Mouse (Mus musculus): ENCODE results near the gene Cacna1s. TPM values are rescaled to one million over a fixed set of nuclear protein-coding genes. Genes with fewer than 3 reads are reported as not detected.
A peak's percentile ranks its signal among the peaks of the same experiment; 100 is the strongest.

The Cacna1s gene
- total RNA-seq, 2 experiments from 2014 or later: 1.3 to 1.8 TPM

DNA sequence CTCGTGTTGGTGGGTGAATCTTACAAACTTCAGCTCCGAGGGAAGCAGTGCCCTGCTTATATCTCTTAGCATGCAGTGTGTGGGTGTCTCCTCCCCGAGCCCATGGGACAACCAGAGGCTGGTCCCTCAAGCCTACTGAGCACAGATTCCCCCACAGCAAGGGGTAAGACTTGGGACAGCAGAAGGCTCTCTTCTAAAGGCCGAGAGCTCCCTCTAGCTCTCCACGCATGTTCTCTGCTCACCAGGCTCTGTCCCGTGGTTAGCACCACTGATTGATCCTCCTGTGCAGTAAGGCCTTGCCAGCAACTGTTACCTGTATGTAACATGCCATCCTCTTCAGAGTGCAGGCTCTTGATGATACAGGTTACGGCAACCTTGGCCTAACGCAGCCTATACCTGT, 115.1 kb downstream of the Cacna1s start:
- intact Hi-C loops (cut with DNase I): loop anchor here (1.0 to 2.0 kb wide), 2 partner anchors 51 to 120 kb away; no protein-coding TSS in a partner anchor
- Histone ChIP-seq H3K4me3 (no peak overlapping the region), H3K27ac (peak overlapping the region; percentile 32; the same call in 1 of the 2 replicates)
- no peak for DNase-seq (ENCODE audit: extremely low spot score in 1 of 2, low spot score in 2 of 2)
- TF ChIP-seq CTCF (IDR thresholded peaks at IDR 0.05): peak; percentile 63

Other genes with a start within 250 kb of the Cacna1s start
- gene Lad1, start 234.2 kb upstream of the Cacna1s start, total RNA-seq (2021): under 1 TPM; 0.95 to 0.98 TPM
- gene Tnnt2, start 216.4 kb upstream of the Cacna1s start, total RNA-seq (2021): 1 to 10 TPM; 7.5 to 8.9 TPM
- gene Pkp1, start 133.5 kb upstream of the Cacna1s start, total RNA-seq (2021): under 1 TPM; 0.25 to 0.40 TPM
- gene Igfn1, start 46.4 kb upstream of the Cacna1s start, total RNA-seq (2021): 10 to 100 TPM; 18.5 to 20.2 TPM
- gene Tmem9, start 44.6 kb upstream of the Cacna1s start, total RNA-seq (2021): 10 to 100 TPM; 53.7 to 56.7 TPM
- 1 to 10 TPM; 1.8 to 2.0 TPM for gene Ascl5, start 1.9 kb upstream of the Cacna1s start, total RNA-seq (2021)
- gene Kif21b, start 78.6 kb downstream of the Cacna1s start, total RNA-seq (2021): 10 to 100 TPM; 67.3 to 74.2 TPM
- gene Mroh3, start 160.1 kb downstream of the Cacna1s start, total RNA-seq (2021): 1 to 10 TPM; 1.2 to 1.8 TPM
- gene Inava, start 181.5 kb downstream of the Cacna1s start, total RNA-seq (2021): 1 to 10 TPM; 2.2 to 3.0 TPM
- gene Gpr25, start 208.1 kb downstream of the Cacna1s start, total RNA-seq (2021): 1 to 10 TPM; 5.6 to 6.3 TPM

Measured in left cerebral cortex, adult 2 months (tissue).